Mouse (Mus musculus): ENCODE data around the gene A230050P20Rik.
A peak's percentile ranks its signal among the peaks of the same experiment; 100 is the strongest.
"Not testable (repeated sequence)": the region's sequence is repeated elsewhere in the genome, so short reads cannot be mapped to it uniquely, and the experiment has no call there.

Gene A230050P20Rik

GRCm38 (mm10) chr9:20868448-20869001 lies at the start of gene A230050P20Rik:
Gene A230050P20Rik (plus strand): TSS chr9:20868642.
- peak in 1 of 2 experiments; percentile 77 for DNase-seq (ENCODE audit: low spot score in 2 of 2)

GRCm38 (mm10) chr9:20820001-20820400 lies 48.4 kb upstream of the A230050P20Rik start:
- DNase-seq (ENCODE audit: low spot score in 2 of 2) = no peak

GRCm38 (mm10) chr9:20822821-20823220 lies 45.6 kb upstream of the A230050P20Rik start:
- DNase-seq (ENCODE audit: low spot score in 2 of 2) = peak in 1 of 2 experiments; percentile 48

DNA sequence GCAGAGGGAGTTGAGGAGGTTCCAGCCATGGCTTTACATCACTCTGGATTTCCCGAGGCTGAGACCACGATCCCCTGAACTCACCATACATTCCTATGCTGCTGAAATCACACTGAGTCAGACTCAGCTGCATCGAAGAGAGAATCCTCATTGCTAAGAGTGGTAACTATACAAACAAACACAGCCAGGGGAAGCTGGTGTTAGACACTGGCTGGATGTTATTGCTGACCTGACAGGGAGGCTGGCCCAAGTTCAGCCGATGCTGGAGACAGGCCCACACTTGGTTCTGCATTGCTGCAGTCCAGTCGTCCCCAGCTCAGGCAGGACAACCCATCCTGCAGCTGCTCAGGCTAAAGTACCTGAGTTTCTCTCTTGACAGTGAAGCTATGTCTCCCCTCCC lies 42.7 kb upstream of the A230050P20Rik start:
- no peak for DNase-seq (ENCODE audit: low spot score in 2 of 2)

DNA sequence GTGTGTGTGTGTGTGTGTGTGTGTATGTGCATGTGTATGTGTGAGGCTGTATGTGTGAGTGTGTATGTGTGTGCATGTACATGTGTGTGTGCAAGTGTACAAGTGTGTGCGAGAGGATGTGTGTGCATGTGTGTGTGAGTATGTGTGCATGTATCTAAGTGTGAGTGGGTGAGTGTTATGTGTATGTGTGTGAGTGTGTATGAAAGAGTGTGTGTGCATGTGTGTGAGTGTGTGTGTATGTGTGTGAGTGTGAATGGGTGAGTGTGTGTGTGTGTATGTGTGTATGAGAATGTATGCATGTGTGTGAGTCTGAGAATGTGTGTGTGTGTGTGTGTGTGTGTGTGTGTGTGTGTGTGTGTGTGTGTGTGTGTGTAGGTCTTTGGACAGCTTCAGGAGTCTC lies 40.3 kb upstream of the A230050P20Rik start:
- no peak for DNase-seq (ENCODE audit: low spot score in 2 of 2)

- DNase-seq (ENCODE audit: low spot score in 2 of 2) = peak; percentile 71 to 96
Observed at GRCm38 (mm10) chr9:20830901-20831643, 37.4 kb upstream of the A230050P20Rik start.

- DNase-seq (ENCODE audit: low spot score in 2 of 2) = no peak
Observed at GRCm38 (mm10) chr9:20834881-20835280, 33.6 kb upstream of the A230050P20Rik start.

- DNase-seq (ENCODE audit: low spot score in 2 of 2) = not testable (repeated sequence)
Observed at GRCm38 (mm10) chr9:20835431-20835954, 32.9 kb upstream of the A230050P20Rik start.

DNA sequence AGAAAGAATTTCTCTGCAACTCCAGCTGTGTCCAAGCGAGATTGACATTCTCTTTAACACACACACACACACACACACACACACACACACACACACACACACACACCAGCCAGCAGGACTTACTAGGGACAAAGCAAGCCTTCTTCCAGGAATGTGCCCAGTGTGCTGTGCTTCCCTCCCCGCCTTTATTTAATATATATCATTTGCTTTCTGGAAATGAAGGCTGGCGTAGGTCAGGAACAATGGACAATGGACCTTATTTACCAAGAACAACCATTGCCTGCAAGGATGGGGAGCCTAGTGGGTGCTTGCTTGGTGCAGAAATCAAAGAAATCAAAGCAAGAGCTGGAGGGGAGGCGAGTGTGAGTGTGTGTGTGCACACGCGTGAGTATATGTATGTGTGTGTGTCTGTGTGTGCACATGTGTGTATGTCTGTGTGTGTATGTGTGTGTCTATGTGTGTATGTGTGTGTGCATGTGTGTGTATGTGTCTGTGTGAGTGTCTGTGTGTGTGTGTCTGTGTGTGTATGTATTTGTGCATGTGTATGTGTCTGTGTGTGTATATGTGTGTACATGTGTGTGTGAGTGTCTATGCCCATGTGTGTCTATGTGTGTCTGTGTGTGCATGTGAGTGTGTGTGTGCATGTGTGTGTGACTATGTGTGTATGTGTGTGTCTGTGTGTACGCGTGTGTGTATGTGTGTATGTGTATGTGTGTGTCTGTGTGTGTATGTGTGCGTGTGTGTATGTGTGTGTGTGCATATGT lies 31.1 kb upstream of the A230050P20Rik start:
- no peak for DNase-seq (ENCODE audit: low spot score in 2 of 2)

- no peak for DNase-seq (ENCODE audit: low spot score in 2 of 2)
Observed at GRCm38 (mm10) chr9:20838931-20839330, 29.5 kb upstream of the A230050P20Rik start.

- DNase-seq (ENCODE audit: low spot score in 2 of 2) = no peak
Observed at GRCm38 (mm10) chr9:20842211-20842610, 26.2 kb upstream of the A230050P20Rik start.

DNA sequence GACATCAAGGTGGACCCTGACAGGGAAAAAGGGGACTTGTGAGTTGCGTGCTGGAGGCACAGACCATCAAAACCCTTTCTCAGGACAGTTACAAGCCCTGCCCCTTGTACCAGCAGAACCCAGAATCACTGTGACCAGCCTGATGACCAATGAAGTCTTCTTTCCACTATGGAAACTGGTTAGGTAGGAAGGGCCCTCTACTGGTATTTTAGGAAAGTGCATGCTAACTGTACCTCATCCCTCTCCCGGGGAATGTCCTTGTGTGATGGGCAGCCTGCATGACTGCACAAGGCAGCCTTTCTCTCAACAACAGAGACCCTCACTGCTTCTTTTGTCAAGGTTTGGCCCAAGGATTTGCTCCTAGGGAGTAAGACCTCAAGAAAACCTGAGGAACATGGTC lies 25.8 kb upstream of the A230050P20Rik start:
- DNase-seq (ENCODE audit: low spot score in 2 of 2) = peak in 1 of 2 experiments; percentile 31

DNA sequence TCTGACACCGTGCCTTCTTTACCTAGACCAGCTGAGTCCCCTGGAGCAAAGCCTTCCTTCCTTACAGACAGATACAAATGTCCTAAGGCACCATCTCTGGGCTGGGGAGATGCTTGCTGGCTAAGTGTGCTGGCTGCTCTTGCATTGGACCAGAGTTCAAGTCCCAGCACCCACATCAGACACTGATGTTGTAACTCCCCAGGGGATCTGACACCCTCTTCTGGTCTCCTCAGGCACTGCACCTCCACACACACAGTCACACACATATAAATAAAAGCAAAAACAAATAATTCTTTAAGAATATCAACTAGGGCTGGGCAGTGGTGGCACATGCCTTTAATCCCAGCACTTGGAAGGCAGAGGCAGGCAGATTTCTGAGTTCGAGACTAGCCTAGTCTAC lies 18.3 kb upstream of the A230050P20Rik start:
- no peak for DNase-seq (ENCODE audit: low spot score in 2 of 2)

DNA sequence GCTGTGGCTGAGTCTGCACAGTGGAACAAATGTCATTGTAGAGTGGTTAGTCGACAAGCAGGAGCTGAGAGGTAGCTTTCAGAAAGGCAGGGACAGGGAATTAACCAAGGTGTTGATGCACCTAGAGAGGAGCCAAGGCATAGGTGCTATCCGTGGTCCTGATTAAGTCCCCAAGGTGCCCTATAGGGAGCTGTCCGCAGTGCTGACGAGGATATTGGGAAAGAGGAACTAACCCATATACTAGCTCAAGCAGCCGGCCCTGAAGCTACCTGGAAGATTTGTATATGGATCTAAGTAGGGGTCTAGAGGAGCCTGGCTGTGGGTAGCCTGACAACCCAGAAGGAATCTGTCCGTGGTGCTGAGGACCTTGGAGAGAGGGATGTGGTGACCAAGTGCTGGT lies 11.3 kb upstream of the A230050P20Rik start:
- DNase-seq (ENCODE audit: low spot score in 2 of 2) = no peak

- no peak for DNase-seq (ENCODE audit: low spot score in 2 of 2)
Observed at GRCm38 (mm10) chr9:20859926-20860325, 8.5 kb upstream of the A230050P20Rik start.

- DNase-seq (ENCODE audit: low spot score in 2 of 2) = no peak
Observed at GRCm38 (mm10) chr9:20861821-20862220, 6.6 kb upstream of the A230050P20Rik start.

GRCm38 (mm10) chr9:20862225-20862624 lies 6.2 kb upstream of the A230050P20Rik start:
- DNase-seq (ENCODE audit: low spot score in 2 of 2) = no peak

DNA sequence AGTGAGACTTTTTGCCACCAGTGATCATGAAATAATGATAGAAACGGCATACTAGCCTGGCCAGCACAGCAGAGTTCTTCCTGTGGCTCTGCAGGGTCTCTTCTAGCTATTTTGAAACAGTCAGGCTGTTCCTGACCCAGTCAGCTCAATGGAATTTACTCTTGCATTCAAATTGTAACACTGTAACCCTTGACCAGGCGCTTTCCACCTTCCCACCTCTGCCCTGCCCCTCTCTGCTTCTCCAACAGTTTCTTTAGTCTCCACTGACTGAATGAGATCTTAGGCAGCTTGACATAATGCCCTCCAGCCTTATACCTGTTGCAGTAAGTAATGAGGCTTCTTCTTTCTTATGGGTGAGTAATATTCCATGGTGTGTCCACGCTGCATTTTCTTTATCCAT lies 1.6 kb upstream of the A230050P20Rik start:
- DNase-seq (ENCODE audit: low spot score in 2 of 2) = no peak

- no peak for DNase-seq (ENCODE audit: low spot score in 2 of 2)
Observed at GRCm38 (mm10) chr9:20869246-20869645, 804 bp downstream of the A230050P20Rik start.

DNA sequence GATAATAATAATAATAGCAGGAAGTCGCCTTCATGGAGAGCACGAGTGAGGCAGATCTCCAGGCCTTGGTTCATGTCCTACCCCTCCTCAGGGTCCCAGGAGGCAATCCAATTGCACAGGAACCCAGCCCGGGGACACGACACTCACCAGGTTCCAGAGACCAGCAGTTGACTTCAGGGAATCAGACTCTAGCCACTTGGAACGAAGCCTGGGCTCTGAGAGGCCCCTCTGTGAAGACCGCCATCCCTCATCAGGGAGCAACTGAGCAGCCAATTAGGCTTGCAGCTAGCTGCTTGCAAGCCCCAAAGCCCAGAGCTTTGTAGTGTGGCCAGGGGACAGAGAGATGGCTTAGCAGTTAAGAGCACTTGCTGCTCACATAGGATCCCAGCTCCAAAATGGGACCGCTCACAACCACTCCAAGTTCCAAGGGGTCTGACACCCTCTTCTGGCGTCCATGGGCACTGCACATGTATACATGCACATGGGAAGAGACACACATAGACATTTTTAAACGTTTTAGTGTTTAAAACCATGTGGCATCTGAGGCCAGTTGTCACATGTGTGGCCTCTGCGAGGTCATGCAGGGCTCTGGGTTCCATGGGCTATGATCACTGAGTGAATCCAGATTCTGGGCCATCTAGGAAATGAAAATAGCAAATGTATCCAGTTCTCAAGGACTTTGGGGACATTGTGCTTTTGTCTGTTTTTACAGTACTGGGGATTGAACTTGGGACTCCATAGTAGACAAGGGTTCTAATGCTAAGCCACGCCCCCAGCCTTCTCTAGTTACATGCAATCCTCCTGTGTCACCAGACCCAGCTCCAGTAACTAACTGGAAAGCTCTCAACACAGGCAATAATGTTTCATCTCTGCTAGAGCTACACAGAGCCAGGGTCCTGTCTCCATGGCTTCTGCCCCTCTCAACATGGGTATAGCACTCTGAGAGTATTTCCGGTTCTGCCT lies 2.0 kb downstream of the A230050P20Rik start:
- DNase-seq (ENCODE audit: low spot score in 2 of 2) = no peak

- DNase-seq (ENCODE audit: low spot score in 2 of 2) = no peak
Observed at GRCm38 (mm10) chr9:20872991-20873390, 4.5 kb downstream of the A230050P20Rik start.

All from left cerebral cortex, adult 9 months (tissue).